Mouse (Mus musculus) lung, embryonic 14.5 days (tissue): ENCODE measurements around the gene Mgat3. TPM values are rescaled to one million over a fixed set of nuclear protein-coding genes. Genes with fewer than 3 reads are reported as not detected.

Experiments
- ATAC-seq: fragments of 200-750 bp; cut with Nextera tagmentation; 2 replicates; pipeline ENCODE4 v1.8.0; 2017; ENCODE audit warnings: mild to moderate bottlenecking, moderate TSS enrichment, moderate library complexity; ENCODE audit not compliant: insufficient read depth
- DNase-seq: peaks from one replicate; pipeline ENCODE4 v3.0.0-alpha.2; 2015
- H3K27ac ChIP-seq: fragments of 300-500 bp; sonication (generic); 2 replicates; pipeline ENCODE4 v1.5.1; 2014; ENCODE audit warnings: low read depth, mild to moderate bottlenecking, moderate library complexity
- H3K27me3 ChIP-seq: fragments of 300-500 bp; sonication (generic); 2 replicates; pipeline ENCODE4 v1.6.1; 2014; ENCODE audit warnings: low read length, control low read depth; ENCODE audit not compliant: insufficient read depth
- H3K36me3 ChIP-seq: fragments of 300-500 bp; sonication (generic); 2 replicates; pipeline ENCODE4 v1.6.1; 2014; ENCODE audit warnings: control low read depth; ENCODE audit not compliant: insufficient read depth
- H3K4me1 ChIP-seq: fragments of 300-500 bp; sonication (generic); 2 replicates; pipeline ENCODE4 v1.6.1; 2014; ENCODE audit warnings: antibody characterized with exemption, control low read depth; ENCODE audit not compliant: insufficient read depth
- H3K4me2 ChIP-seq: fragments of 300-500 bp; sonication (generic); 2 replicates; pipeline ENCODE4 v1.6.1; 2014; ENCODE audit warnings: mild to moderate bottlenecking
- H3K4me3 ChIP-seq: fragments of 300-500 bp; sonication (generic); 2 replicates; pipeline ENCODE4 v1.5.1; 2014; ENCODE audit warnings: low read depth, low read length
- H3K9ac ChIP-seq: fragments of 300-500 bp; sonication (generic); 2 replicates; pipeline ENCODE4 v1.6.1; 2014
- H3K9me3 ChIP-seq: fragments of 300-500 bp; sonication (generic); 2 replicates; pipeline ENCODE4 v1.6.1; 2016; ENCODE audit warnings: low read depth, low read length, control low read depth
- CTCF ChIP-seq: IDR thresholded peaks from 2 replicates; pipeline ENCODE4 v1.5.1; 2016; ENCODE audit warnings: antibody characterized with exemption, low read depth
- WGBS: fragments of 180-500 bp; shearing (Covaris S2); extraction: QIAGEN DNeasy Blood & Tissue Kit; methylation state at CpG from one replicate; pipeline ENCODE4 v1.1.7; 2014; 5-methylcytosine and 5-hydroxymethylcytosine counted together
- polyA plus RNA-seq: library from polyadenylated mRNA; unstranded; fragments of >200 nt; fragmentation: Nextera tagmentation; extraction: Ambion mirVana; gene quantifications from 2 replicates; pipeline ENCODE4 v1.2.1, GENCODE M21; 2014

The Mgat3 gene
- polyA plus RNA-seq, 1 experiment from 2014 or later = 7.7 TPM

GRCm38 (mm10) chr15:80191585-80192245, 18.2 kb downstream of the Mgat3 start:
- no peaks in the 10 kb centered on the region for H3K36me3 ChIP-seq
- H3K27ac ChIP-seq = no peak overlapping the region
- no peaks in the 10 kb centered on the region for H3K27me3 ChIP-seq
- no peak for TF ChIP-seq CTCF
- no peak for ATAC-seq
- WGBS = 60% methylated on average over 8 of the region's 8 CpGs
- no peak overlapping the region for H3K4me3 ChIP-seq
- no peaks in the 10 kb centered on the region for H3K9me3 ChIP-seq
- no peak for DNase-seq
- no peak overlapping the region for H3K4me2 ChIP-seq
- no peak overlapping the region for H3K9ac ChIP-seq
- no peaks in the 10 kb centered on the region; the same call in 1 of the 2 replicates for H3K4me1 ChIP-seq

GRCm38 (mm10) chr15:80192246-80192585, 18.7 kb downstream of the Mgat3 start:
- Histone ChIP-seq H3K27ac (no peak overlapping the region), H3K36me3 (no peaks in the 10 kb centered on the region), H3K27me3 (no peaks in the 10 kb centered on the region), H3K9me3 (no peaks in the 10 kb centered on the region), H3K4me3 (no peak overlapping the region), H3K4me2 (no peak overlapping the region), H3K9ac (no peak overlapping the region), H3K4me1 (no peaks in the 10 kb centered on the region; the same call in 1 of the 2 replicates)
- TF ChIP-seq CTCF = no peak
- WGBS = 83% methylated on average over 6 of the region's 6 CpGs
- no peak for DNase-seq
- ATAC-seq = no peak

DNA sequence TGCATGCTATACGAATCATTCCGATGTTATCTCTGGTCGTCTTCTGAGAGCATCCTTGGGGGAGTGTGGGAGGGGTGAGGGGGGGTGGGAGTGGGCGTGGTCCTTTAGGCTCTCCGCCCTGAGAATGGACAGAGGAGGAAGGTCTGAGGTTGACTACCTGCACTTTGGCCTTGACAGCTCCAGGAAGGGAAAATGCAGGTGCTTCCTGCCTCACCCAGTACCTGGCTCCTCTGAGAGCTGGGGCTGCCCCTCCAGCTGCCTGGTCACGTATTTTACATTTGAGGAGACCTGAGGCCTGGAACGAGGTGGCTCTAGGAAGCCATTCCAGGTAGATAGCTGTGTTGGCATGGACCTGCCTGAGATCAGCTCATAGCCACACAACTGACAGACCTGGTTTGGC, 19.3 kb downstream of the Mgat3 start:
- Histone ChIP-seq H3K27ac (no peak overlapping the region), H3K4me2 (no peak overlapping the region), H3K9ac (no peak overlapping the region), H3K4me3 (no peak overlapping the region), H3K36me3 (no peaks in the 10 kb centered on the region), H3K27me3 (no peaks in the 10 kb centered on the region), H3K9me3 (peaks cover 2% of the 10 kb centered on the region; the same call in 1 of the 2 replicates), H3K4me1 (no peaks in the 10 kb centered on the region; the same call in 1 of the 2 replicates)
- WGBS = 73% methylated on average over 7 of the region's 7 CpGs
- TF ChIP-seq CTCF = no peak
- no peak for ATAC-seq
- DNase-seq = no peak

GRCm38 (mm10) chr15:80199556-80199955, 26.0 kb downstream of the Mgat3 start:
- H3K36me3 ChIP-seq = no peaks in the 10 kb centered on the region
- no peak overlapping the region for H3K4me2 ChIP-seq
- no peak overlapping the region for H3K4me3 ChIP-seq
- no peaks in the 10 kb centered on the region for H3K4me1 ChIP-seq
- WGBS = 84% methylated on average over 2 of the region's 2 CpGs
- no peak for TF ChIP-seq CTCF
- no peaks in the 10 kb centered on the region for H3K27me3 ChIP-seq
- DNase-seq = no peak
- H3K9me3 ChIP-seq = peaks cover 3% of the 10 kb centered on the region; the same call in 1 of the 2 replicates
- ATAC-seq = no peak
- H3K27ac ChIP-seq = no peak overlapping the region
- no peak overlapping the region for H3K9ac ChIP-seq

GRCm38 (mm10) chr15:80202111-80202775, 28.7 kb downstream of the Mgat3 start:
- no peak for ATAC-seq
- Histone ChIP-seq H3K36me3 (no peaks in the 10 kb centered on the region), H3K4me3 (no peak overlapping the region), H3K4me1 (no peaks in the 10 kb centered on the region), H3K27me3 (no peaks in the 10 kb centered on the region), H3K9ac (no peak overlapping the region), H3K9me3 (peaks cover 3% of the 10 kb centered on the region; the same call in 1 of the 2 replicates), H3K4me2 (no peak overlapping the region), H3K27ac (no peak overlapping the region)
- no peak for TF ChIP-seq CTCF
- no peak for DNase-seq
- WGBS = 79% methylated on average over 6 of the region's 6 CpGs

DNA sequence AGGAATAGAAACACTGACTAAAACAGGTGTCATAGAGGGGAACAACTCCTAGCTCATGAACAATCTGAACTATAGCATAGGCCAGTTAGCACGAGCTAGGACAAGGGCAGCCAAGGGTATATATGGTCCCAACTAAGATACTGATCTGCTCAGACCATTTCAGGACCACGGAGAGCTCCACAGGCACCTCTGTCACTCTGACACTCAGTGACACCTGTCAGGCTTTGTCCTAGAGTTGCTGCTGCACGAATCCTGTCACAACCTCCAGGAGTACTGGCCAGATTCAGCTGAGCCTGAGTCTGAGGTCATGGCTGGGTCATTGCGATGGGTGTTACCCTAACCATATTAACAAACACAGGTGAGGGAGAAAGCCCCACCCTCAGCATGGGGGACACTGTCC, 29.9 kb downstream of the Mgat3 start:
- H3K9me3 ChIP-seq = no peaks in the 10 kb centered on the region
- no peaks in the 10 kb centered on the region for H3K27me3 ChIP-seq
- H3K36me3 ChIP-seq = no peaks in the 10 kb centered on the region
- ATAC-seq (no peak), DNase-seq (peak; percentile 76)
- H3K9ac ChIP-seq = no peak overlapping the region
- TF ChIP-seq CTCF = no peak
- H3K4me2 ChIP-seq = no peak overlapping the region
- H3K27ac ChIP-seq = no peak overlapping the region
- H3K4me1 ChIP-seq = no peaks in the 10 kb centered on the region
- 27% methylated on average over 4 of the region's 4 CpGs for WGBS
- no peak overlapping the region for H3K4me3 ChIP-seq

DNA sequence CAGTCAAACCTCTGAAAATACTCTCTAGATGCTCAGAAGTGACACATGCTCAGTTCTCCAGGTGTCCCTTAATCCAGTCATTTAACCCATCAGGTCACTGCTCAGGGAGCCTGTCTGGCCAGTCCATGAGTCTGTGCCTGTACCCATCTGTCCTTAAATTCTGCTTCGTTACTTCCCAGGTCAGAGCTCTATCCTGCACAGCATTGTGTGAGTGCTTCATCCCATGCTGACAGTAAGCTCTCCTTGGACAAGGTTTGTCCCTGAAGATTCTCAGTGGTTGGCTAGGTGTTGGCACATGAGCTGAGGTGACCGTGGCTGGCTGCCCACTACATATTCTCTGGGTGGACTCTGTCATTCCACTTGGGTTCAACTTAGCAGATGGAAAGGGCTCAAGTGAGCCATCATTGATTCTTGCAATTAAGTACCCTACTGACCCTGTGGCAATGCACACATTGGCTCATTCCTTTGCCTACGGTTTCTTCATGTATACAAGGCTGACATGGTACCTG, 32.6 kb downstream of the Mgat3 start:
- WGBS = 78% methylated on average over 3 of the region's 3 CpGs
- ATAC-seq (no peak), DNase-seq (no peak)
- H3K4me3 ChIP-seq = no peak overlapping the region
- H3K9me3 ChIP-seq = no peaks in the 10 kb centered on the region
- H3K4me2 ChIP-seq = no peak overlapping the region
- H3K4me1 ChIP-seq = no peaks in the 10 kb centered on the region
- H3K9ac ChIP-seq = no peak overlapping the region
- no peaks in the 10 kb centered on the region for H3K27me3 ChIP-seq
- H3K36me3 ChIP-seq = 0 out of 2 replicates have a peak, but pooled peaks cover 2% of the 10 kb centered on the region
- H3K27ac ChIP-seq = no peak overlapping the region
- no peak for TF ChIP-seq CTCF
